Mouse (Mus musculus): ENCODE data around the gene Rpl19.

The Rpl19 gene

GRCm38 (mm10) chr11:98026570-98027296 lies at the start of gene Rpl19:
Gene Rpl19, plus strand, starts transcription at chr11:98026710.
- DNase-seq, result peak; percentile 94 to 95

DNA sequence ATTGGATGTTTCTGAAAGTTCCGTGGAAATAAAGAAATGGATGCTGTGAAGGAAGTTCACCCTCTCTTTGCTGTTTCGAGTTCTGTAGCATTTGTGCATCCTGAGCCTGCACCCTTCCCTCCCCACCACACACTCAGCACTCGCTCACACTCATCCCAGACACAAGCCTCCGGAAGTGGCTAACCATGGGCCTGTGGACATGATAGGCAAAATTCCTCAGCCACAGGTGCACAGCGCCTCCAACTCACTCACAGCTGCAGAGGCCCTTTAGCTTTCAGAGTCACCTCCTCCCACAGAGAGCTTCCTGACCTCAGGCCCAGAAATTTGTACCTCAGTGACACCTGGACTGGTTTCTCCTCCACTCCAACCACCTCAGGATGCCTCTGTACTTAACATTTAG lies 48.7 kb upstream of the Rpl19 start:
- DNase-seq, result no peak

- DNase-seq, result no peak
Measured at GRCm38 (mm10) chr11:97978392-97978791, 48.1 kb upstream of the Rpl19 start.

GRCm38 (mm10) chr11:97979824-97980495 lies 46.5 kb upstream of the Rpl19 start:
- DNase-seq, result no peak

DNA sequence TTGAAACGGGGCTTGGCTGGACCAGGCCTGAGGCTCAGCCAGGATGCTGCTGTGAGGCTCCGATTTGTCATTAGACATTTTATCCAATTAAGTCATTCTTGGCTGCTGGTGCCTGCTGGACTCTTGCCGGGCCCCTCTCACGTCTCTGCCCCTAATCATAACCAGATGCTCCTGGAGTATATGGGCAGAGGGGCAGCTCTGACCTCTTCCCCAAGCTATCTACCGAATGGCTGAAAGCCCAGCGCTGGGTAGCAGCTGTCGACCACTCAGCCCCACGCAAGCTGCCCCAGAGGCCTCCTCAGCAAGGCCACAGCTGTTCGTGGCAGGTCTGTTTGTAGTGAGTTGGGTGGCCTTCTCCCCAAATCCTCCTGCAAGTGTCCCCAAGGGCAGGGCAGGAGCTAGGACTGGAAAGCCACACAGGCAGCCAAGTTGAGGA lies 46.0 kb upstream of the Rpl19 start:
- DNase-seq, result no peak

- no peak for DNase-seq
Measured at GRCm38 (mm10) chr11:97982721-97983120, 43.8 kb upstream of the Rpl19 start.

DNA sequence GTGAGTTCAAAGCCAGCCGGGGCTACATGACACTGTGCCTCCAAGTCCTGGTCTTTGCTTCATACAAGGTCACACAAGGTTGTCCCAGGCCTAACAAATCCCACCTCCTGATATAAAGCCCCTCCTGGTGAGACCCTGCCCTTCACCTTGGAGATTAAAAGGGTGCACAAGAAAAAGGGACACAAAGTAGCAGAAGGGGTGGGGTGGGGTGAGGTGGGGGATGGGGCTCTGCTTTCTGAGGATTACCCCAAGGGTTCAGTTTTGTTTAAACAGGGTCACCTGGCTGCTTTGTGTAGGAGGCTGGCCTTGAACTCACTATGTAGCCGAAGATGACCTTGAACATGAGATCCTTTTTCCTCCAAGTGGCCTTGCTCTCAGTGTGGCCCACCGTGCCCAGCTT lies 43.0 kb upstream of the Rpl19 start:
- DNase-seq, result no peak

DNA sequence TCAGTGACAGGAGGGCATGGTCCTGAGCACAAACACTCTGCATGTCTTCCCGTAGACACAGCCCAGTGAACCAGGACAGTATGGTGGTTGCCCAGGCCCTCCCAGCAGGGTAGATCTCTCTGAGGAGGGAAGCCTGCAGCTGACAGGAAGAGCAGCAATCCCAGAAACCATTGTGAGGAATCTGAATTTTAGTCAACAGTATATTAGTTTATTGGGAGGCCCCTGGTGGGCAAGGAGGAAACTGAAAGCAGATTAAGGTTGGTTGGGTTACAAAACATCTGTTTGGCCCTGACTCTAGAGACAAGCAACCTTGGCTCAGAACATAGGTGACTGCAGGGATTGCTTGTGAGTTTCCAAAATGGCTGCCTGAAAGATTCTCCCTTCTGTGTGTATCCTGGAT lies 42.5 kb upstream of the Rpl19 start:
- no peak for DNase-seq

- peak in 1 of 2 experiments; percentile 28 for DNase-seq
Measured at GRCm38 (mm10) chr11:97985727-97986677, 40.5 kb upstream of the Rpl19 start, which contains the start of gene Plxdc1. Gene Plxdc1, minus strand, starts transcription at chr11:97986444.

DNA sequence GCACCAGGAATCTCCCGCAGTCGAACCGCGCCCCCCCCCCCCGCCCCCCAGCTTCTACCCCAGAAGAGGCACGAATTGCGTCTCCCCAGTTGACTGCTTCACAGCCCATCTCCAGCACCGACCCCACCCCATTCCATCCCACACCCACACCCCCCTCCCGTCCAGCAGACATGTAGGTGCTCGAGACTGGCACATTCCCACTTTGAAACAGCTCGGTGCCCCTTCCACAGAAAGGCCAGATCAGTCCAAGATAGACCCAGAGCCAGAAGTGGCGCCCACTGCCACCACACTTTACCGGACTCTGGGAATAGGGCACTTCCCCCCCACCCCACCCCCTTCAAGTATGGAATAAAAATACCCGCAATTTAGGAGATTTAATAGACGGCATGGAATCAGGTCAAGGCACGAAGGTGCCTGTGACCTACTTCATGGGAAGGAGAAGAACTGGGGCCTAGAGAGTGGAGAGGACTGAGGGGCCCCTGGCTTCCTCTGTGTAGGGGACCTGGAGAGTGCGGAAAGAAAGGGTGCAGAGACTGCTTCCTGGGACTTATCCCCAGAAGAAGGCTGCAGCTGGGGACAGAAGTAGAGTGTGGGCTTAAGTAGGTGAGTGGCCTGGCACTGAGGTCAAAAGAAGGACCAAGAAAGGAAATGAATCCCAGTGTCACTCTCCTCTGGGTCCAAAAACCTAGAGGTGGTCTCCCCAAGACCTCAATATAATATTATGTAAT lies 39.6 kb upstream of the Rpl19 start:
- no peak for DNase-seq

DNA sequence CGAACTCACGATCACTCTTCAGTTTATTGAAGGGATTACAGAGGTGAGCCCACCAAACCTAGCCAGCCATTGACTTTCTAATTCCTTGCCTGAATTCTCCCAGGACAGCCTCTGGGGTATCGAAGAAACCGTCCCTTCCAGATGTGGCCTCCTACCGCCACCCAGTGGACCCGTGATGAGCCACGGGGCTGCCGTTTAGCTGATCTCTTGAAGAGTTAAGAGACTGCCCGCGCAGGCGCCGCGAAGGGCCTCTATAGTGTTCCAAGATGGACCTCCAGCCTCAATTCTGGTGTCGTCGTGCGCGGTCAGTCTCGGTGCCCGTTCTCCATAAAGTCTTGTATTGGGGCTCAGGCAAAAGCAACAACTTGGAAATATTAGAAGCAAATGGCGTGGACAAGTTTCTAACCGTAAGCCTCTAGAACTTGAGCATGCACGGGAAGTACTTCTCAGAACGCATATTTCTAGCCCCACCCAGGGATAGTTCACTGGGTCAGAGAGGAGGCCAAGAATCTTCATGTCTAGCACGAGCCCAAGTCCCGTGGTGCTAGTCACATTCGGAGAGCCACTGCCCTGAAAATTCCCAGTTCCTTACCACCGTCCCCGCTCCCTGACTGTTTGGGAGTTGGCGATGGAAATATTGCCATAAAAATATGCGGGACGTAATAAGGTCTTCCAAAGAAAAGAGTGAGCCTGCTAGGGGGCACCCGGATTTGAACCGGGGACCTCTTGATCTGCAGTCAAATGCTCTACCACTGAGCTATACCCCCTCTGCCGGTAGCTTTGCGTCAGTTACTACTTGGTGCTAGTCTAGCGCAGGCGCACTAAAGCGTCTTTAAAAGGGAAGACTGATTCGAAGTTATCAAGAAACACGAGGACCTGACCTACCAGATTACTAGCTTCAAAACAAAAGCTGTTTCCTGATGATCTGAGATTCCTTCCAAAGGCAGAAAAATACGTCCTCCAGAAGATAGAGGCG lies 38.7 kb upstream of the Rpl19 start:
- peak; percentile 96 for DNase-seq

- peak; percentile 92 to 94 for DNase-seq
Measured at GRCm38 (mm10) chr11:97988530-97989096, 37.9 kb upstream of the Rpl19 start.

DNA sequence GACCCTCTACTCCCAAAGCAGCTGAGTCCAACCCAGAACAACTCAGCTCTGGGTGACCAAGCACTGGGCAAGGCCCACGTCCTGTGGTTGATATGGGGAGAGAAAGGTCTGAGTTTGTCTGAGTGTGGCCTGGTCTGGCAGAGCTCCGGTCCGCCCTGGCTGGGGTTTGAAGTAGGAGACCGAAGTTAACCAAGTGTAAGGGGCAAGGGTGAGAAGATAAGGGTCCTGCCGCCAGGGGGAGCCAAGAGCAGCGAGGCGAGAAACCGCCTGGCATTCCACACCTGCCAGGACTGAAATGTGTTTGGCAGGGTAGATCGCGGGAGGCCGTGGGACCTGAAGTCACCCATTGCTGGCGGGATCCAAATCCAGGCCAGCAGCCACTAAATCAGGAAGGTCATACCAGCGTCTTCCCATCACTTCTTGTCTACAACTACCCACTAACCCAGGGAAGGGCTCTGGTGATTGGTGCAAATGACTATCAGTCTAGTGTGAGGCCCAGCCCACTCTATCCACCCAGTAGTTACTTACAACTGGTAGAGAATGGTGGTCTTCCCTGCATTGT lies 31.9 kb upstream of the Rpl19 start:
- peak; percentile 85 to 92 for DNase-seq

GRCm38 (mm10) chr11:97995564-97996288 lies 30.8 kb upstream of the Rpl19 start, which contains the start of gene Arl5c:
Gene Arl5c, minus strand, starts transcription at chr11:97996181.
- DNase-seq, result peak in 1 of 2 experiments; percentile 34

DNA sequence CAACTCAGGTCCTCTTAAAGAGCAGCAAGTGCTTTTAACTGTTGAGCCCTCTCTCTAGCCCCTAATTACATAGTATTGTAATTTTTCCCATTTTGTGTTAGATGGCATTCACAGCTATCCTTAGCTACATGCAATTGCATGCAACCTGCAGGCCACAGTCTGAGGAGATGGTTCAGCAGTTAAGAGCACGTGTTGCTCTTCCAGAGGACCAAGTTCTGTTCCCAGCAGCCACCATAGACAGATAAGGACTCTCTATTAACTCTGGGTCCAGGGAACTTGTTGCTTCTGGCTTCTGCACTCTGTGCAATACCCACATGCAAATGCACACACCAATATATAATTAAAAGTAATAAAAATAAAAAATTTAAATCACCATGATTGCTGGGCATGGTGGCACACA lies 29.8 kb upstream of the Rpl19 start:
- no peak for DNase-seq

- DNase-seq, result no peak
Measured at GRCm38 (mm10) chr11:97997387-97997960, 29.0 kb upstream of the Rpl19 start.

- DNase-seq, result no peak
Measured at GRCm38 (mm10) chr11:97998074-97998793, 28.3 kb upstream of the Rpl19 start.

GRCm38 (mm10) chr11:97998898-97999608 lies 27.5 kb upstream of the Rpl19 start:
- no peak for DNase-seq

All from kidney, postnatal 25 days (tissue).